1 mouse cellular context compared by ENCODE assay signal in genomic region chr11:97710067-97710466, GRCm38 (mm10). TPM values are rescaled to one million over a fixed set of nuclear protein-coding genes. Genes with fewer than 3 reads are reported as not detected.
"Had no signal": no experiment of that assay in that cellular context is flagged by ENCODE, and none has a peak within 500 bp of the region (broad histone marks: within the 10 kb centered on the region; RNA-seq: fewer than 3 reads in every experiment).

No protein-coding gene starts in this region.

RNA-seq across cellular contexts. Expression of gene Cisd3, which starts 24.4 kb away (rescaled TPM):
- polyA plus RNA-seq: erythroblast, embryonic 14.5 days had no signal
